Mouse (Mus musculus) gastrocnemius, adult 18-20 months (tissue): ENCODE data around the gene Cobll1. TPM values are rescaled to one million over a fixed set of nuclear protein-coding genes. Genes with fewer than 3 reads are reported as not detected.

ENCODE experiments used
- DNase-seq: peaks from one replicate; pipeline ENCODE4 v3.0.0; 2021; ENCODE audit warnings: low spot score
- total RNA-seq, 2 experiments: library from RNA; stranded (reverse); gene quantifications; 2 replicates each; pipeline ENCODE4 v1.2.3; 2021

The Cobll1 gene
- total RNA-seq, 2 experiments from 2014 or later, result 5.5 to 8.8 TPM

GRCm38 (mm10) chr2:65103801-65104200 lies 135.4 kb downstream of the Cobll1 start:
- DNase-seq, result no peak

DNA sequence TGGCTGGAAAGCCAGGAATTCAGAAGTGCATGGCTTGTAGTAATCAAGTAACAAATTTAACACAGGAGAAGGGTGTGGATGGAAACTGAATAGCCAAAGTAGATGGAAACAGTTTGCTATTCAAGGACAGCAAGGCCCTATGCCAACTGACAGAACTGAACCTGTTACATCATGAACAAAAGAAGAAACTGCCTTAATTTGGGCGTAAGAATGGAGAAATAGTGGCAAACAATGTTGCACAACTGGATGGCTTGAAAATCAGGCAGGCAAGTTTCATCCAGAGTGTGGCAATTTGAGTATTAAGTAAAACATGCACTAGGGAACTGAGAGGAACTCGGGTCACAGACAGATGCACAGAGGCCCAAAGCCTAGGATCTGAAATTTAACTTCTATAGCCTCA lies 137.8 kb downstream of the Cobll1 start:
- peak; percentile 8 for DNase-seq

- DNase-seq, result no peak
These were observed 139.2 kb downstream of the Cobll1 start for GRCm38 (mm10) chr2:65100001-65100400.

GRCm38 (mm10) chr2:65095571-65095970 lies 143.6 kb downstream of the Cobll1 start:
- DNase-seq, result no peak

DNA sequence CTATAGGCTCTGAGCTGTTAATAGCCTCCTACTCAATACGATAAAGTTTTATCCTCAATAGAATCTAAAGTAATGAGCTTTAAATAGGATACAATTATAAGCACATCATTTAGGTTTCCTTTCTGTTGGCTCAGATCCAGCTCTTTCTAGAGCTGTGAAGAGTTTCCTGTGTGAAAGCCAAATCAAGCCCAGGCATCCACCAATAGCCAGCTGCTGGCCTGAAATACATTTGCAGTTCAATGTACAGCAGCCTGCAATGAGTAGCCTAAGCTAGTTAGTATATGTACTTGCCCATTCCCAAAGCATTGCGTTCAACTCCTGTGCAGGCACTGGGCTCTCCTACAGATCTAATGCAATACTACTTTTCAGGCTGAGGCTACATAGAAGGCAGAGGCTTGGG lies 145.2 kb downstream of the Cobll1 start:
- DNase-seq, result no peak

DNA sequence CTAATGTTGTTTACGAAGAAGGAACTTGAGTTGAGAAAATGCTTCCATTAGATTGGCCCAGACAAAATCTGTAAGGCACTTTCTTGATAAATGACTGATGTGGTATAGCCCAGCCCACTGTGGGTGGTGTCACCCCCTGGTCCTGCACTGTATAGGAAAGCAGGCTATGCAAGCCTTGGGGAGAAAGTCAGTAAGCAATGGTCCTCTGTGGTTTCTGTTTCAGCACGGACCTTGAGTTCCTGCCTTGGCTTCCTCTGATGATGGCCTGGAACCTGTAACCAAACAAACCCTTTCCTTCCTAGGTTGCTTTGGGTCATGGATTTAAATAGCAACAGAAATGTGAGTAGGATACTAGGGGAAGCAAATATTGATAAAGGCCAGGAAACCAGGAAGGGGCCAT lies 148.2 kb downstream of the Cobll1 start:
- DNase-seq, result no peak

- DNase-seq, result no peak
These were observed 152.0 kb downstream of the Cobll1 start for GRCm38 (mm10) chr2:65087197-65087596.

DNA sequence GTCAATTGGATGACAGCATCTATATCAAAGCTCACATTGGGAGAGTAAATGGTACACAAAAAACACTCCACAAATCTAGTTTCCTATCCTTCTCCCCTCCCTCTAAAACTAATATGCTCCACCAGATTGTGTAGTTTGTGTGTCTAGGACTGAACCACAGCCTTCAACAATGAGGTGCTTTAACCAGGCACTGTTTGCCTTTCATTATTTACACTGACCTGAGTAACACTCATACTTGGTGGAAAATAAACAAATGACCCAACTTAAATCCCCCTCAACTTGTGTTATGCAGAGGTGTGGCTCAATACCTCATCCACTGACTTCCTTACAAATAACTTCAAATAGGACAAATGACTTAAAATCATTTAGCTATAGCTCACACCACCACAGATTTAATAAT lies 155.8 kb downstream of the Cobll1 start:
- no peak for DNase-seq

GRCm38 (mm10) chr2:65077544-65077943 lies 161.7 kb downstream of the Cobll1 start:
- DNase-seq, result no peak

GRCm38 (mm10) chr2:65075840-65076239 lies 163.4 kb downstream of the Cobll1 start:
- no peak for DNase-seq

DNA sequence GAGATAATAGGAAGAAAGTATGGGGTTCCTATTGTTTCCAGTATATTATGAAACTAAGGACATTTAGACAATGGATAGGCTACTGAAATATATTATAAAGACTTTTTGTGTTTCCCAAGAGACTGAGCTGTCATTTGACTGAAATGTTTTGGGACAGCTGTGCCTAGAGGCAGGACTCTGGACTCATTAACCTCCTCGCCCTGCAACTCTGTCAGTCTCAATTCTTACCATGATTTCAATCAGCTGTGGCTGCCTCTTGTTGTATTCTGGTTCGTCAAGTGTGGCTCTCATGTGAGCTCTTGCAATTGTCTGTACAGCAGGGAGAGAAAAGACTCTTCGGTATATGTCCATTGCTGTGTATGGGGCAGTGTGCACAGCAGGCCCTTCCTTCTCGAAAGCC lies 163.8 kb downstream of the Cobll1 start:
- no peak for DNase-seq

- DNase-seq, result no peak
These were observed 167.0 kb downstream of the Cobll1 start for GRCm38 (mm10) chr2:65072205-65072604.

- no peak for DNase-seq
These were observed 185.4 kb downstream of the Cobll1 start for GRCm38 (mm10) chr2:65053764-65054163.

GRCm38 (mm10) chr2:65052191-65053012 lies 186.8 kb downstream of the Cobll1 start:
- no peak for DNase-seq

DNA sequence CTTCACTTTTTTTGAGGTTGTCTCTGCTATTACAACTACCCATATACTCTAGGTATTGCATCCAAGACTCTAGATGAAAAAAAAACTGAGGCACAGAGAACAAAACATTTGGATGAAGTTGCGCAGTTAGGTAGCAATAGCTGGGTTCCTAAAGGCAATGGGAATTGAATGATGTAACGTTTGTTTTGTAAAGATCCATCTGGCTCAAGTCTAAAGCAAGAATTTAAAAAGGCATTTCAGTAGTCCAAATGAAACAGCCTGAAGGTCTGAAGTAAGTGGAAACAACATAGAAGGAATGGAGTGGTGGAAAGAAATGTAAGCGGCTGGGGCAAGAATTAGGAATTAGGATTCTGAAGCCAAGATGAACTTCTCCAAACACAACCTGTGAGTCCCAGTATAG lies 188.4 kb downstream of the Cobll1 start:
- DNase-seq, result no peak

GRCm38 (mm10) chr2:65048234-65049017 lies 190.8 kb downstream of the Cobll1 start:
- no peak for DNase-seq

Other genes starting within 250 kb of the Cobll1 start
- gene Grb14, start 214.4 kb downstream of the Cobll1 start, total RNA-seq, result 10 to 100 TPM; 24.5 to 46.5 TPM
- under 1 TPM; 0.71 to 0.78 TPM for gene Slc38a11, start 124.6 kb upstream of the Cobll1 start, total RNA-seq